Mouse (Mus musculus): ENCODE results near the gene Lyrm4. TPM values are rescaled to one million over a fixed set of nuclear protein-coding genes. Genes with fewer than 3 reads are reported as not detected.
A peak's percentile ranks its signal among the peaks of the same experiment; 100 is the strongest.

Gene Lyrm4
- total and polyA plus RNA-seq, 3 experiments = 5.1 to 12.2 (median 10.6) TPM

- peak; percentile 40 to 54 for DNase-seq
- Histone ChIP-seq H3K36me3 (ENCODE audit: control insufficient read depth, insufficient read depth, low read length) (no peaks in the 10 kb centered on the region), H3K27me3 (ENCODE audit: control insufficient read depth, insufficient read depth, low read length) (no peaks in the 10 kb centered on the region), H3K27ac (peak overlapping the region; percentile 98), H3K4me1 (ENCODE audit: control insufficient read depth, insufficient read depth, low read length) (no peaks in the 10 kb centered on the region; the same call in 1 of the 2 replicates), H3K79me2 (replicated peaks; ENCODE audit: control insufficient read depth, insufficient read depth, low read length) (peaks cover 2% of the 10 kb centered on the region; the same call in 1 of the 2 replicates), H3K4me3 (peak overlapping the region; percentile 75), H3K9ac (ENCODE audit: low read depth, low read length) (peak overlapping the region; percentile 83)
- intact Hi-C loops (cut with DNase I) = loop anchor here (2.0 to 5.0 kb wide), 2 partner anchors 99 to 376 kb away; no protein-coding TSS in a partner anchor
- TF ChIP-seq CTCF (IDR thresholded peaks at IDR 0.05) (no peak), POLR2A (IDR thresholded peaks at IDR 0.05; ENCODE audit: insufficient read depth, low read depth, low read length) (no peak), EP300 (IDR thresholded peaks at IDR 0.05; ENCODE audit: insufficient read depth, low read depth, low read length) (no peak)
- 9% methylated on average over 21 of the region's 21 CpGs for WGBS
These were observed 695 bp downstream of the Lyrm4 start for GRCm38 (mm10) chr13:36116520-36117142.

GRCm38 (mm10) chr13:36113181-36113580 is 4.1 kb downstream of the Lyrm4 start:
- H3K9ac ChIP-seq (ENCODE audit: low read depth, low read length) = no peak overlapping the region
- no peaks in the 10 kb centered on the region; the same call in 1 of the 2 replicates for H3K4me1 ChIP-seq (ENCODE audit: control insufficient read depth, insufficient read depth, low read length)
- H3K27ac ChIP-seq = no peak overlapping the region
- no peak for DNase-seq
- no peaks in the 10 kb centered on the region for H3K36me3 ChIP-seq (ENCODE audit: control insufficient read depth, insufficient read depth, low read length)
- TF ChIP-seq POLR2A (IDR thresholded peaks at IDR 0.05; ENCODE audit: insufficient read depth, low read depth, low read length) (no peak), EP300 (IDR thresholded peaks at IDR 0.05; ENCODE audit: insufficient read depth, low read depth, low read length) (no peak), CTCF (IDR thresholded peaks at IDR 0.05) (no peak)
- H3K79me2 ChIP-seq (replicated peaks; ENCODE audit: control insufficient read depth, insufficient read depth, low read length) = peaks cover 2% of the 10 kb centered on the region; the same call in 1 of the 2 replicates
- WGBS = 87% methylated on average over 5 of the region's 5 CpGs
- intact Hi-C loops (cut with DNase I) = no loop called here
- H3K4me3 ChIP-seq = no peak overlapping the region
- H3K27me3 ChIP-seq (ENCODE audit: control insufficient read depth, insufficient read depth, low read length) = no peaks in the 10 kb centered on the region

- no peak for TF ChIP-seq EP300 (IDR thresholded peaks at IDR 0.05; ENCODE audit: insufficient read depth, low read depth, low read length)
- TF ChIP-seq POLR2A (IDR thresholded peaks at IDR 0.05; ENCODE audit: insufficient read depth, low read depth, low read length) = no peak
- TF ChIP-seq CTCF (IDR thresholded peaks at IDR 0.05) = no peak
- intact Hi-C loops (cut with DNase I) = no loop called here
- Histone ChIP-seq H3K9ac (ENCODE audit: low read depth, low read length) (no peak overlapping the region), H3K36me3 (ENCODE audit: control insufficient read depth, insufficient read depth, low read length) (no peaks in the 10 kb centered on the region), H3K27me3 (ENCODE audit: control insufficient read depth, insufficient read depth, low read length) (no peaks in the 10 kb centered on the region), H3K4me1 (ENCODE audit: control insufficient read depth, insufficient read depth, low read length) (no peaks in the 10 kb centered on the region), H3K79me2 (replicated peaks; ENCODE audit: control insufficient read depth, insufficient read depth, low read length) (no peaks in the 10 kb centered on the region), H3K27ac (no peak overlapping the region), H3K4me3 (no peak overlapping the region)
- no peak for DNase-seq
- WGBS = 95% methylated on average over 2 of the region's 2 CpGs
These were observed 6.0 kb downstream of the Lyrm4 start for GRCm38 (mm10) chr13:36111331-36111730.

GRCm38 (mm10) chr13:36108528-36108927 is 8.8 kb downstream of the Lyrm4 start:
- H3K4me3 ChIP-seq = no peak overlapping the region
- H3K27ac ChIP-seq = no peak overlapping the region
- H3K9ac ChIP-seq (ENCODE audit: low read depth, low read length) = no peak overlapping the region
- intact Hi-C loops (cut with DNase I) = no loop called here
- TF ChIP-seq CTCF (IDR thresholded peaks at IDR 0.05) = no peak
- H3K4me1 ChIP-seq (ENCODE audit: control insufficient read depth, insufficient read depth, low read length) = no peaks in the 10 kb centered on the region
- WGBS = 94% methylated on average over 4 of the region's 4 CpGs
- no peaks in the 10 kb centered on the region for H3K27me3 ChIP-seq (ENCODE audit: control insufficient read depth, insufficient read depth, low read length)
- no peaks in the 10 kb centered on the region for H3K79me2 ChIP-seq (replicated peaks; ENCODE audit: control insufficient read depth, insufficient read depth, low read length)
- no peaks in the 10 kb centered on the region for H3K36me3 ChIP-seq (ENCODE audit: control insufficient read depth, insufficient read depth, low read length)
- DNase-seq = no peak

- Histone ChIP-seq H3K9ac (ENCODE audit: low read depth, low read length) (no peak overlapping the region), H3K79me2 (replicated peaks; ENCODE audit: control insufficient read depth, insufficient read depth, low read length) (no peaks in the 10 kb centered on the region), H3K4me3 (no peak overlapping the region), H3K4me1 (ENCODE audit: control insufficient read depth, insufficient read depth, low read length) (no peaks in the 10 kb centered on the region), H3K36me3 (ENCODE audit: control insufficient read depth, insufficient read depth, low read length) (no peaks in the 10 kb centered on the region), H3K27ac (no peak overlapping the region), H3K27me3 (ENCODE audit: control insufficient read depth, insufficient read depth, low read length) (no peaks in the 10 kb centered on the region)
- TF ChIP-seq CTCF (IDR thresholded peaks at IDR 0.05) (no peak), EP300 (IDR thresholded peaks at IDR 0.05; ENCODE audit: insufficient read depth, low read depth, low read length) (no peak), POLR2A (IDR thresholded peaks at IDR 0.05; ENCODE audit: insufficient read depth, low read depth, low read length) (no peak)
- intact Hi-C loops (cut with DNase I) = no loop called here
- WGBS = 77% methylated on average over 6 of the region's 6 CpGs
- DNase-seq = peak in 1 of 2 experiments; percentile 39
These were observed 11.7 kb downstream of the Lyrm4 start for GRCm38 (mm10) chr13:36105591-36105990.

- peak in 1 of 2 experiments; percentile 9 for DNase-seq
- H3K27me3 ChIP-seq (ENCODE audit: control insufficient read depth, insufficient read depth, low read length) = no peaks in the 10 kb centered on the region
- no peaks in the 10 kb centered on the region; the same call in 1 of the 2 replicates for H3K4me1 ChIP-seq (ENCODE audit: control insufficient read depth, insufficient read depth, low read length)
- H3K4me3 ChIP-seq = no peak overlapping the region
- intact Hi-C loops (cut with DNase I) = no loop called here
- TF ChIP-seq EP300 (IDR thresholded peaks at IDR 0.05; ENCODE audit: insufficient read depth, low read depth, low read length) (no peak), CTCF (IDR thresholded peaks at IDR 0.05) (no peak), POLR2A (IDR thresholded peaks at IDR 0.05; ENCODE audit: insufficient read depth, low read depth, low read length) (no peak)
- no peak overlapping the region for H3K9ac ChIP-seq (ENCODE audit: low read depth, low read length)
- H3K27ac ChIP-seq = peak overlapping the region; percentile 58
- WGBS = 43% methylated on average over 5 of the region's 5 CpGs
- no peaks in the 10 kb centered on the region for H3K79me2 ChIP-seq (replicated peaks; ENCODE audit: control insufficient read depth, insufficient read depth, low read length)
- peaks cover 2% of the 10 kb centered on the region; the same call in 1 of the 2 replicates for H3K36me3 ChIP-seq (ENCODE audit: control insufficient read depth, insufficient read depth, low read length)
These were observed 20.5 kb downstream of the Lyrm4 start for GRCm38 (mm10) chr13:36096684-36097383.
